Mouse (Mus musculus) brain, embryonic 14.5 days (tissue): ENCODE measurements around the gene Mgat4a.

Experiments used
- CTCF ChIP-seq: fragments of 200-500 bp; IDR thresholded peaks from 2 replicates; pipeline ENCODE4 v1.5.1; 2012; ENCODE audit warnings: inconsistent platforms, mild to moderate bottlenecking, moderate library complexity, borderline replicate concordance; ENCODE audit not compliant: insufficient read depth, insufficient read length; ENCODE audit errors: extremely low read depth
- POLR2A ChIP-seq: fragments of 200-500 bp; IDR thresholded peaks from 2 replicates; pipeline ENCODE4 v1.6.1; 2012; ENCODE audit warnings: mild to moderate bottlenecking, inconsistent platforms, borderline replicate concordance; ENCODE audit not compliant: poor library complexity, insufficient read depth, insufficient read length, severe bottlenecking; ENCODE audit errors: extremely low read depth

- TF ChIP-seq POLR2A: no peak
- no peak for TF ChIP-seq CTCF
Measured at GRCm38 (mm10) chr1:37504716-37505347, 36.0 kb downstream of the Mgat4a start.
